Mouse (Mus musculus) spleen, adult 2 months (tissue): ENCODE data around the gene Csta1.

Experiments
- CTCF ChIP-seq: fragments of 200-500 bp; IDR thresholded peaks from 2 replicates; pipeline ENCODE4 v1.5.1; 2011; ENCODE audit warnings: mild to moderate bottlenecking, inconsistent platforms; ENCODE audit not compliant: insufficient read depth, insufficient read length, insufficient replicate concordance; ENCODE audit errors: extremely low read depth
- POLR2A ChIP-seq: fragments of 200-500 bp; IDR thresholded peaks from 2 replicates; pipeline ENCODE4 v1.6.1; 2011; ENCODE audit warnings: low read depth, low read length, inconsistent platforms

DNA sequence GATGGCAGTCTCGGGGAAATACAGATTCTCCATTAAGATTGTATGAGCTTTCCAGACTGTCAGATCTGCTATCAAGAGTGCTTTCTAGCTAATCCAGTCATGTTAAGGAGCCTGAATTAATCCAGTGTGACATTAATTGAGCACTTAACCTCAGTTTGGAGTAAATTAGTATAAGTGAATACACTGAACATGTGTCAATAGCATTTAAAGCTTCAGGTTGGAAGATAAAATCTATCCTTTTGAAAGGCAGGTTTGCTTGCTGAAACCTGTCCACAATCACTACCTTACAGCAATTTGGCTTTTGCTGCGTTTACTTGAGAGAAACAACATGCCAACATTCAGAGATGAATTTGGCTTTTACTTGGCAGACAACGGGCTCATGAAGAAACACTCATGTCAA lies 37.0 kb downstream of the Csta1 start:
- TF ChIP-seq POLR2A (no peak), CTCF (no peak)
